Mouse (Mus musculus) kidney, postnatal 0 days (tissue): ENCODE results near the gene Spon1. TPM values are rescaled to one million over a fixed set of nuclear protein-coding genes. Genes with fewer than 3 reads are reported as not detected.
A peak's percentile ranks its signal among the peaks of the same experiment; 100 is the strongest.

Experiments used
- ATAC-seq: fragments of 200-750 bp; cut with Nextera tagmentation; replicated peaks from 2 replicates; pipeline ENCODE4 v1.8.0; 2017; ENCODE audit warnings: low read depth, moderate number of reproducible peaks, moderate TSS enrichment, moderate library complexity; ENCODE audit not compliant: low FRiP score
- DNase-seq: peaks from one replicate; pipeline ENCODE4 v3.0.0-alpha.2; 2016; ENCODE audit warnings: low spot score
- H3K27ac ChIP-seq: fragments of 300-500 bp; sonication (generic); 2 replicates; pipeline ENCODE4 v1.5.1; 2014; ENCODE audit warnings: mild to moderate bottlenecking
- H3K27me3 ChIP-seq: fragments of 300-500 bp; sonication (generic); 2 replicates; pipeline ENCODE4 v1.6.1; 2014; ENCODE audit warnings: low read length, mixed read lengths; ENCODE audit not compliant: insufficient read depth
- H3K36me3 ChIP-seq: fragments of 300-500 bp; sonication (generic); 2 replicates; pipeline ENCODE4 v1.6.1; 2014; ENCODE audit warnings: low read length, mixed read lengths; ENCODE audit not compliant: insufficient read depth
- H3K4me1 ChIP-seq: fragments of 300-500 bp; sonication (generic); replicated peaks from 2 replicates; pipeline ENCODE4 v1.6.1; 2014; ENCODE audit warnings: antibody characterized with exemption, low read length, mixed read lengths; ENCODE audit not compliant: insufficient read depth
- H3K4me2 ChIP-seq: fragments of 300-500 bp; sonication (generic); 2 replicates; pipeline ENCODE4 v1.6.1; 2014; ENCODE audit warnings: mild to moderate bottlenecking, low read length, moderate library complexity, mixed read lengths
- H3K4me3 ChIP-seq: fragments of 300-500 bp; sonication (generic); replicated peaks from 2 replicates; pipeline ENCODE4 v1.5.1; 2014; ENCODE audit warnings: low read depth, low read length
- H3K9ac ChIP-seq: fragments of 300-500 bp; sonication (generic); 2 replicates; pipeline ENCODE4 v1.6.1; 2014; ENCODE audit warnings: low read depth, low read length
- H3K9me3 ChIP-seq: fragments of 300-500 bp; sonication (generic); replicated peaks from 2 replicates; pipeline ENCODE4 v1.6.1; 2016; ENCODE audit warnings: low read length, inconsistent platforms, mixed read lengths
- CTCF ChIP-seq: IDR thresholded peaks from 2 replicates; pipeline ENCODE4 v1.5.1; 2016; ENCODE audit warnings: antibody characterized with exemption, low read depth, mild to moderate bottlenecking, moderate library complexity
- WGBS: fragments of 180-500 bp; shearing (Covaris S2); extraction: QIAGEN DNeasy Blood & Tissue Kit; methylation state at CpG from one replicate; pipeline ENCODE4 v1.1.7; 2014; 5-methylcytosine and 5-hydroxymethylcytosine counted together
- polyA plus RNA-seq: library from polyadenylated mRNA; unstranded; fragments of >200 nt; fragmentation: Nextera tagmentation; extraction: Ambion mirVana; gene quantifications from 2 replicates; pipeline ENCODE4 v1.2.1, GENCODE M21; 2015

The Spon1 gene
- polyA plus RNA-seq, 1 experiment from 2014 or later = 12.1 TPM

- H3K36me3 ChIP-seq = no peaks in the 10 kb centered on the region
- no peak for TF ChIP-seq CTCF
- no peak overlapping the region for H3K27ac ChIP-seq
- no peak overlapping the region for H3K9ac ChIP-seq
- no peak overlapping the region for H3K4me3 ChIP-seq
- peaks cover 38% of the 10 kb centered on the region for H3K4me1 ChIP-seq
- DNase-seq (no peak), ATAC-seq (no peak)
- no peaks in the 10 kb centered on the region for H3K27me3 ChIP-seq
- H3K4me2 ChIP-seq = no peak overlapping the region
- no peaks in the 10 kb centered on the region for H3K9me3 ChIP-seq
- WGBS = 62% methylated on average over 3 of the region's 3 CpGs
These were observed 304.7 kb downstream of the Spon1 start for GRCm38 (mm10) chr7:114070458-114070840.

DNA sequence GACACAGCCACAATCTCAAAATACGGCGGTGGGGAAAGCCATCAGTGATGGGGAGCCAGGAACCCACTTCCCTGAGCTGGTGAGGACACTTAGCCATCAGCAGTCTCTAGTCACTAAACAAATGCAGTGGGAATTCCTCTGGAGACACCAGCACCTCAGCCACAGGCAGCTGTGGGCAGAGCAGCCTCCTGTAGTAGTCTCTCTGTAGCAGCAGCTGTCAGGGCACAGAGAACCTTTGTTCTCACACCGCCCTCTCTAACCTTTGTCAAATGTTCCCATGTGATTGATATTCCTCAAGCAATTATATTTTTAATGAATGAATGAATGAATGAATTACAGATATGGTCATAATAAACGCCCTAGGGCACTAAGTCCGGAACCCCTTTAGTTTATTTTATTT is 305.6 kb downstream of the Spon1 start:
- Histone ChIP-seq H3K9ac (no peak overlapping the region), H3K4me1 (peaks cover 29% of the 10 kb centered on the region), H3K4me2 (no peak overlapping the region), H3K4me3 (no peak overlapping the region), H3K36me3 (no peaks in the 10 kb centered on the region), H3K9me3 (no peaks in the 10 kb centered on the region), H3K27ac (peak overlapping the region; percentile 71; the same call in 1 of the 2 replicates), H3K27me3 (no peaks in the 10 kb centered on the region)
- no peak for TF ChIP-seq CTCF
- DNase-seq = no peak
- no peak for ATAC-seq
- WGBS = 67% methylated on average over 5 of the region's 5 CpGs

- Histone ChIP-seq H3K9ac (no peak overlapping the region), H3K27ac (peak overlapping the region; percentile 71), H3K27me3 (no peaks in the 10 kb centered on the region), H3K9me3 (no peaks in the 10 kb centered on the region), H3K4me3 (no peak overlapping the region), H3K4me2 (peak overlapping the region; percentile 19), H3K36me3 (no peaks in the 10 kb centered on the region), H3K4me1 (peaks cover 27% of the 10 kb centered on the region)
- peak; percentile 50 for ATAC-seq
- TF ChIP-seq CTCF = no peak
- WGBS = 10% methylated on average over 13 of the region's 13 CpGs
- peak; percentile 79 for DNase-seq
These were observed 306.2 kb downstream of the Spon1 start for GRCm38 (mm10) chr7:114071851-114072616.

DNA sequence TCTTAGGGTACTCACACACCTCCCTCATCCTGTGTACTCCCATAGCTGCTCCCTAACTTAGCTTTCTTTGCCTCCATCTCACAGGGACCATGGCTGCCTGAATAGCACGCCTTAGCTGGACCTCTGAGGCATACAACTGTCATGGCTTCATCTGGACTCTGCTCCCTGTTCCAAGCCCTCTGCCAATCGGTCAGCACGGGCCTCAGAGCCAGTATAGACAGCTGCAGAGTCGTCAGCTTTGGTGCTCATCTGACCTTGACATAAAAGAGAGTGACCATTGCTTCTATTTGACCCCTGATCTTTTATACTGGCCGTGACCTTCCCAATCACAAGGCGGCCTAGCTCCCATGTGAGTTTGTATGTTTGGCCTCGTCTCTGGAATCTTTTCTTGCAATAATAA is 308.3 kb downstream of the Spon1 start:
- TF ChIP-seq CTCF = no peak
- Histone ChIP-seq H3K27ac (no peak overlapping the region), H3K4me1 (peaks cover 27% of the 10 kb centered on the region), H3K4me3 (no peak overlapping the region), H3K27me3 (no peaks in the 10 kb centered on the region), H3K4me2 (no peak overlapping the region), H3K9ac (no peak overlapping the region), H3K36me3 (no peaks in the 10 kb centered on the region), H3K9me3 (no peaks in the 10 kb centered on the region)
- DNase-seq = no peak
- 55% methylated on average over 7 of the region's 7 CpGs for WGBS
- ATAC-seq = no peak

GRCm38 (mm10) chr7:114074595-114074994 is 308.8 kb downstream of the Spon1 start:
- TF ChIP-seq CTCF = no peak
- Histone ChIP-seq H3K9me3 (no peaks in the 10 kb centered on the region), H3K4me2 (no peak overlapping the region), H3K9ac (no peak overlapping the region), H3K27ac (no peak overlapping the region), H3K27me3 (no peaks in the 10 kb centered on the region), H3K4me3 (no peak overlapping the region), H3K36me3 (no peaks in the 10 kb centered on the region), H3K4me1 (peaks cover 27% of the 10 kb centered on the region)
- 89% methylated on average over 2 of the region's 2 CpGs for WGBS
- DNase-seq (no peak), ATAC-seq (no peak)

DNA sequence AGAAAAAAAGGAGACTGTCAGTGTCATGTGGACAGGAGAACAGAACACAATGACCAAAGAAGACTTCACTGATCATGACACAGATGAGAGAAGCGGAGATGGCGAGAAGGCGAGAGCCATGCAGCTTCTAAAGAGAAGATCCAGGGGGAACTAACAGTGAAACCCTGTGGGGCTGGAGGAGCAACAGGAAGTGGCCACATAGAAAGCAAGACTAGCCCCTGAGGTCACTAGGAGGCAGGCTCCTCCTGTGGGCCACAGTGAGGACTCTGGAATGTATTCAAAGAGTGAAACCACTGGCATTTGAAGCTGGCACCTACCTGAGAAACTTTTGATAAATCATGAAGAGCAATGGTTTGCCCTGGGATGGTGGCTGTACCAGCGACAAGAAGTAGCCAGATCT is 313.5 kb downstream of the Spon1 start:
- no peak overlapping the region for H3K4me3 ChIP-seq
- H3K4me1 ChIP-seq = 0 out of 2 replicates have a peak, but pooled peaks cover 2% of the 10 kb centered on the region
- H3K27me3 ChIP-seq = no peaks in the 10 kb centered on the region
- no peak overlapping the region for H3K9ac ChIP-seq
- ATAC-seq = no peak
- no peak for TF ChIP-seq CTCF
- H3K27ac ChIP-seq = no peak overlapping the region
- H3K4me2 ChIP-seq = no peak overlapping the region
- H3K9me3 ChIP-seq = no peaks in the 10 kb centered on the region
- no peaks in the 10 kb centered on the region for H3K36me3 ChIP-seq
- DNase-seq = no peak
- WGBS = 93% methylated on average over 4 of the region's 4 CpGs
